Mouse (Mus musculus) ES-E14 (cell line): ENCODE measurements around the gene Cdiptos. TPM values are rescaled to one million over a fixed set of nuclear protein-coding genes. Genes with fewer than 3 reads are reported as not detected.
A peak's percentile ranks its signal among the peaks of the same experiment; 100 is the strongest.

ENCODE experiments used
- DNase-seq: peaks from one replicate; pipeline ENCODE4 v3.0.0-alpha.2; 2013; ENCODE audit warnings: low read depth, low spot score
- H3K27ac ChIP-seq: 2 replicates; pipeline ENCODE4 v1.5.1; 2012; ENCODE audit warnings: low read depth, mild to moderate bottlenecking, low read length, moderate library complexity, mixed read lengths; ENCODE audit not compliant: poor library complexity, insufficient read depth, severe bottlenecking
- H3K36me3 ChIP-seq: 2 replicates; pipeline ENCODE4 v1.6.1; 2012; ENCODE audit warnings: mild to moderate bottlenecking, low read length, moderate library complexity, mixed read lengths; ENCODE audit not compliant: control insufficient read depth, poor library complexity, insufficient read depth, severe bottlenecking
- H3K4me1 ChIP-seq, 2 experiments: fragments of 150-350 bp in 1 of 2; sonication (generic) in 1 of 2; 2 replicates each; pipeline ENCODE4 v1.6.1; 2012; ENCODE audit warnings: low read length in 2 of 2, mild to moderate bottlenecking in 1 of 2, mixed read lengths in 1 of 2; ENCODE audit not compliant: control insufficient read depth in 2 of 2, insufficient read depth in 2 of 2, poor library complexity in 1 of 2
- H3K4me3 ChIP-seq, 2 experiments: fragments of 150-350 bp in 1 of 2; sonication (generic) in 1 of 2; 2 replicates each; pipeline ENCODE4 v1.5.1; 2012; ENCODE audit warnings: low read length in 2 of 2, low read depth in 1 of 2, mild to moderate bottlenecking in 1 of 2, mixed read lengths in 1 of 2; ENCODE audit not compliant: insufficient read depth in 1 of 2, poor library complexity in 1 of 2, severe bottlenecking in 1 of 2
- H3K9ac ChIP-seq: 2 replicates; pipeline ENCODE4 v1.6.1; 2012; ENCODE audit warnings: low read depth, mild to moderate bottlenecking, low read length, mixed read lengths; ENCODE audit not compliant: poor library complexity, insufficient read depth, severe bottlenecking
- H3K9me3 ChIP-seq: fragments of 150-350 bp; sonication (generic); 2 replicates; pipeline ENCODE4 v1.6.1; 2012; ENCODE audit warnings: low read depth, mild to moderate bottlenecking, low read length; ENCODE audit not compliant: control insufficient read depth, insufficient read depth
- CHD2 ChIP-seq: IDR thresholded peaks from 2 replicates; pipeline ENCODE4 v1.6.1; 2014; ENCODE audit warnings: mild to moderate bottlenecking, low read depth, low read length, inconsistent platforms
- HCFC1 ChIP-seq: IDR thresholded peaks from 2 replicates; pipeline ENCODE4 v1.6.1; 2012; ENCODE audit warnings: low read length, inconsistent platforms, borderline replicate concordance; ENCODE audit not compliant: insufficient read depth
- MAFK ChIP-seq: IDR thresholded peaks from 2 replicates; pipeline ENCODE4 v1.6.1; 2014; ENCODE audit warnings: mild to moderate bottlenecking, low read depth, low read length, inconsistent platforms; ENCODE audit not compliant: insufficient read depth
- ZC3H11A ChIP-seq: IDR thresholded peaks from 2 replicates; pipeline ENCODE4 v1.6.1; 2012; ENCODE audit warnings: low read depth, mild to moderate bottlenecking, inconsistent platforms, low read length, borderline replicate concordance
- ZNF384 ChIP-seq: IDR thresholded peaks from 2 replicates; pipeline ENCODE4 v1.6.1; 2012; ENCODE audit warnings: low read depth, low read length, inconsistent platforms
- in situ Hi-C, 2 experiments: fragments of 600-800 bp; cut with MboI; formaldehyde crosslinking; loops; one replicate each; pipeline ENCODE4 v1.15.1; 2025; ENCODE audit warnings: low sequenced_read_pairs in 2 of 2, inconsistent platforms in 1 of 2; ENCODE audit not compliant: unreplicated experiment in 2 of 2
- total RNA-seq: library from RNA; depleted of rRNA; stranded (reverse); fragments of 300-350 nt; gene quantifications from 2 replicates; pipeline ENCODE4 v1.2.3, GENCODE M21; 2012; rRNA removed

The Cdiptos gene
- 0.18 and 0.32 TPM in 2 replicates for total RNA-seq

DNA sequence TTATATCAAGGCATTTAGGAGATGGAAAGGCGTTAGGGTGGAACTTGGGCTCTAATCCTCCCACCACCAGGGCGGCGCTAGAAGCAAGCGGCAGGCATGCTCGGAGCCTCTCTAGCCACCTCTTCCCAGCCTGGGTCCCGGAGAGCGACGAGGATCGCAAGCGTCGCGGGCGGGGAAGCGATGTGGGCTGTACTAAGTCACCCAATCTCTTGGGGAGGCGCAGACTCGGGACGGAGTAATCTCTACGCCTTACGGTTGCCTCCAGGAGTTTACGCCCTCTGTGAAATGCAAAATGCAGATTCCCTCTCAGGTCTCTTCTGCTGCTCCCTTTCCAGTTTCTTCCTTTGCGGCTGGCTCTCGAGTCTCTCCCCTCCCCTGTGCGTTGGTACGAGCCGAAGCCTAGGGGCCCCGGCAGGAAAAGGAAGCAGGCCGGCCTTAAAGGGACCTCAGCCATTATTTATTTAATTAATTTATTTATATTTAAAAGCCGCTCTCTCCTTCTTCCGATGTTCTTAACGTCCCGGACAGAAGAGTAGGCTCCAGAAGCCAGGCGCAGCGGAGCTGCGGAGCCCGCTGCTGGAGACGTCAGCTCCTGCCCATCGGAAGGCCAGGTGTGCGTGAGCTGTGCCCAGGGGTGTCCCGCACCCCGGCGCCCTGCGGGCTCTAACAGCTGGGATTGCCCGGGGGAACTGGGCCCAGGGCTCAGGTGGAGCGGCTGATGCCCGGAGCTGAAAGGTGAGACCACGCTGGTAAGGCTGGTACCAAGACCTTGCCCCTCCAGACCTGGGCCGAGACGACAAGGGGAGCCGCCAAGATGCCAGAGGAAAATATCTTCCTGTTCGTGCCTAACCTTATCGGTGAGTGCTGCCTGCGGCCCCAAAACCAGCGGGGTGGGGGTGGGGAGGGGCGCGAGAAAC is at the start of gene Cdiptos:
TSS of gene Cdiptos (minus strand) at position 149 of the 917 bp plus-strand sequence.
- TF ChIP-seq ZNF384 (no peak), MAFK (0 out of 2 replicates have a peak, but pooled peaks have one; percentile 28), CHD2 (no peak), ZC3H11A (no peak), HCFC1 (peak; percentile 83)
- H3K9me3 ChIP-seq = no peaks in the 10 kb centered on the region

GRCm38 (mm10) chr7:127024755-127025555 is 49.1 kb upstream of the Cdiptos start:
- DNase-seq = no peak
- peak overlapping the region; percentile 90 for H3K9ac ChIP-seq
- H3K4me3 ChIP-seq = peak overlapping the region; percentile 87 to 89
- H3K9me3 ChIP-seq = no peaks in the 10 kb centered on the region
- peak overlapping the region; percentile 99 for H3K27ac ChIP-seq
- in situ Hi-C loops = no loop called here
- peaks cover 9 to 11% of the 10 kb centered on the region in 2 experiments; a peak in 2 of 4 replicates for H3K4me1 ChIP-seq
- H3K36me3 ChIP-seq = peaks cover 48% of the 10 kb centered on the region
- TF ChIP-seq ZNF384 (no peak), HCFC1 (0 out of 2 replicates have a peak, but pooled peaks have one; percentile 12), MAFK (no peak), ZC3H11A (no peak), CHD2 (no peak)

More for the DNA sequence above, at the start of gene Cdiptos:
- Histone ChIP-seq H3K4me1 (peaks cover 0 to 8% of the 10 kb centered on the region in 2 experiments; a peak in 2 of 4 replicates), H3K9ac (peak within 1 kb of the TSS; percentile 88), H3K4me3 (peak within 1 kb of the TSS; percentile 78 to 82), H3K27ac (peak within 1 kb of the TSS; percentile 92), H3K36me3 (peaks cover 23% of the 10 kb centered on the region)
- in situ Hi-C loops = no loop called here
- peak; percentile 96 for DNase-seq

DNA sequence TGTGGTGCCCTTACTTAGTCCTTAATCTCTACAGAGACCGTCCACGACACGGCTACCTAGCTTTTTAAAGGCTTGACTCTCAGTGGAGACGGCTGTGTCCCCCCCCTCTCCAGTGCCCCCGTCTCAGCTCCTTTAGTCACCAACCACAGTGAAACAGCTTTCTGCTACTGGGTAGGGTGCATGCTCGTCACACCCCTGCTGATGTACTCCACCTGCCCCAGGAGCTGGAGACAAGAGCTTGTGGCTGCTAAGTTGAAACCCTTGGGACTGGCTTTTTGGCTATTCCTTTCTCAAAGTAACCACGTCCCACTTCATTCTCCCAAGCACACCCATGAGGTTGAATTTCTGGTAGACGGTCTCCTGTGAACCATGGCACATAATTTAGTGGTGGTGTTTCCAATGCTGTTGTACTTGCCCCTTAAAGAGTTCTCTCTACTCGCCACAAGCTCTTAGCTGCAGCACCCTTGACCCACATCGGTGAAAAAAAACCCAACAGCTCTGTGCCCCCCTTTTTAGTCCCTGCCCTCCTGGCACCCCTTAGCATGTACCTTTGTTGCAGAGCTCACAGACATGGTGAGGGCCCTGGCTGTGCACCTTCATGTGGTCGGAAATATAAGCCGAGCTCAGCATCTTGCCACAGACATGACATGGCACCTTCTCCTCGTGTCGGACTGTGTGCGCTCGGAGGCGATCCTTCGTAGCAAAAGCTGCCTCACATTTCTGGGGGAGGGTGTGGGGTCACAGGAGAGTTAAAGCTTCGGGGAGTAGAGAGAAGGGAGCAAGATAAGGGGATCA is 48.2 kb upstream of the Cdiptos start:
- peak overlapping the region; percentile 99; the same call in 1 of the 2 replicates for H3K27ac ChIP-seq
- no peak for DNase-seq
- TF ChIP-seq ZNF384 (no peak), ZC3H11A (no peak), MAFK (0 out of 2 replicates have a peak, but pooled peaks have one; percentile 44), HCFC1 (no peak), CHD2 (no peak)
- in situ Hi-C loops = no loop called here
- no peaks in the 10 kb centered on the region for H3K9me3 ChIP-seq
- H3K4me1 ChIP-seq = peaks cover 9 to 11% of the 10 kb centered on the region in 2 experiments; a peak in 2 of 4 replicates
- peak overlapping the region; percentile 90 for H3K9ac ChIP-seq
- H3K4me3 ChIP-seq = peak overlapping the region; percentile 87 to 89
- peaks cover 47% of the 10 kb centered on the region for H3K36me3 ChIP-seq
